Mouse (Mus musculus): ENCODE measurements at regions not wholly inside any gene's neighbourhood (a gene's known extent, or its start where the extent isn't known, plus 50 kb on each side); places are given as distances from the start of the nearest gene placed in this dataset.

GRCm38 (mm10) chr8:92071305-92072253, 269.7 kb upstream of the Irx3 start:
- intact Hi-C loops (cut with DNase I), result no loop called here

- intact Hi-C loops (cut with DNase I), result no loop called here
Observed at GRCm38 (mm10) chr8:92070704-92071103, 268.8 kb upstream of the Irx3 start.

- intact Hi-C loops (cut with DNase I), result loop anchor here (10.0 kb wide), 1 partner anchor 272 kb away; no protein-coding TSS in a partner anchor
Observed at GRCm38 (mm10) chr8:92066435-92066834, 264.6 kb upstream of the Irx3 start.

- intact Hi-C loops (cut with DNase I), result loop anchor here (10.0 kb wide), 1 partner anchor 271 kb away; no protein-coding TSS in a partner anchor
Observed at GRCm38 (mm10) chr8:92065554-92066239, 263.8 kb upstream of the Irx3 start.

DNA sequence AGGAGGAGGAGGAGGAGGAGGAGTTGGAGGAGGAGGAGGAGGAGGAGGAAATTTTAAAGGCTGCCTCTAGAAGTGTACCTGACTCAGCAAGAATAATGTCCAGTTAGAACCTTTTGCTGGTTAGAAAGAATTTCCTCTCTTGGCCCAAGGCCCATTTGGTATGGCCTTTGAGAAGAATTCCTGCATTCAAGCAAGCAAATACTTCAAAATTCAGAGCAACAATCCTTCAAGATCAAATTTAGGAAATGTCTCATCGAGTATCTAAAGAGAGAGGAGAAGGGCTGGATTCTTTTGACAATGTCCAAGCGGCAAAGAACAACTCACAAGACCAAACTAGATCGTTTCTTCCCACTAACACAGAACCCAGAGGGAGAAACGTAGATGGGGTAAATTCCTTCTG, 263.1 kb upstream of the Irx3 start:
- intact Hi-C loops (cut with DNase I), result loop anchor here (10.0 kb wide), 1 partner anchor 270 kb away; no protein-coding TSS in a partner anchor

- intact Hi-C loops (cut with DNase I), result loop anchor here (10.0 kb wide), 1 partner anchor 269 kb away; no protein-coding TSS in a partner anchor
Observed at GRCm38 (mm10) chr8:92064175-92064821, 262.4 kb upstream of the Irx3 start.

DNA sequence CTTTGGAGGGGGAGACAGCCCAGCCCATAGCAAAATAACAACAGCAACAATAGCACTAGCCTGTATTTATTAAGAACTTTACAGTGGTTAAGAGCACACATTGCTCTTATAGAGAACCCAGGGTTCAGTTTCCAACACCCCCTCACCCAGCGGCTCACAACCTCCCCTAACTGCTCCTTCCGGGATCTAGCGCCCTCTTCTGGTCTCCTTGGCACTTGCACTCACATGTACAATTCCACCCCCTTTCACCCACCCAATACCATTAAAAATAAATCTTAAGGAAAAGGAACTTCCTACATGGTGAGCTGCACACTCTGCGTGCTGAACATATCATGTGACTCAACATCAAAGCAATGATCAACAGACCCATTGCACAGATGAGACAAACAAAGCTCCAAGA, 261.5 kb upstream of the Irx3 start:
- intact Hi-C loops (cut with DNase I), result loop anchor here (10.0 kb wide), 1 partner anchor 269 kb away; no protein-coding TSS in a partner anchor

GRCm38 (mm10) chr8:92059471-92059870, 257.6 kb upstream of the Irx3 start:
- intact Hi-C loops (cut with DNase I), result no loop called here

DNA sequence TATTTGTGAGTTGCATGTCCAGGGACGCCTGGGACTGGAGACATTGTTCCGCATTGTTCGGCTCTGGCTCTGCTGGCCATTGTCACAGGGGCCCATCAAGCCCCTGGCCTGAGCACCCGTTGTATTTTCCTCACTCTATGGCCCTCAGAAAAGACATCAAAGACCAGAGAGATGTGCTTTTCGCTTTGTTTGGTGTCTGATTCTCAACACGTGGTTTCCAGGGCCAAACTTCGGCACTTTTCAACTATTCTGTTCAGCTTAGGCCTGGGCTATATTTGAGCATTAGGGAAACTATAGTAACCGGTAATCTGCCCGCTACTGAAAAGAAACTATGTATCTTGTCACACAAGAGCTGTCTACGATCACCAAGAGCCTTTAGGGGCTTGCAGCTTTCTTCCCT, 257.1 kb upstream of the Irx3 start:
- intact Hi-C loops (cut with DNase I), result no loop called here

GRCm38 (mm10) chr8:92057857-92058256, 256.0 kb upstream of the Irx3 start:
- intact Hi-C loops (cut with DNase I), result no loop called here

GRCm38 (mm10) chr8:92055590-92055989, 253.7 kb upstream of the Irx3 start:
- intact Hi-C loops (cut with DNase I), result no loop called here

GRCm38 (mm10) chr8:92044695-92045094, 242.8 kb upstream of the Irx3 start:
- intact Hi-C loops (cut with DNase I), result no loop called here

DNA sequence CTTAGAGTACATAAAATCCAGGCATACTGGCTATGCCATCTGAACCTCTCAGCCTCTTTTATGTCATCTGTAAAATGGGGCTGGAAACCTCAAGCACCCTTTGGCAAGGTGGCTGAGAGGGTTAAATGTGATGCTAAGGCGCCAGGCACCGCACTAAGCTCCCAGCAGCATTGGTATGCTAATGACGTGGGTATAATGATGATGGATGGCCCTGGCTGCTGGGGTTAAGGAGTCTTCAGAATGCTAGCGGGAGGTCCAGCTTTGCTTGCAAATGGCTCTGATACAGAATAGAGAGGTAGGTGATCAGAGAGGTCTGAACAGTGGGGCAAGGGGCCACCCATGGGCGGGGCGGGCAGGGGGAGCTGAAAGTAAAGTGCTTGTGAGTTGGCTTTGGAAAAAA, 241.1 kb upstream of the Irx3 start:
- intact Hi-C loops (cut with DNase I), result no loop called here

GRCm38 (mm10) chr8:92029954-92030353, 228.1 kb upstream of the Irx3 start:
- intact Hi-C loops (cut with DNase I), result no loop called here

DNA sequence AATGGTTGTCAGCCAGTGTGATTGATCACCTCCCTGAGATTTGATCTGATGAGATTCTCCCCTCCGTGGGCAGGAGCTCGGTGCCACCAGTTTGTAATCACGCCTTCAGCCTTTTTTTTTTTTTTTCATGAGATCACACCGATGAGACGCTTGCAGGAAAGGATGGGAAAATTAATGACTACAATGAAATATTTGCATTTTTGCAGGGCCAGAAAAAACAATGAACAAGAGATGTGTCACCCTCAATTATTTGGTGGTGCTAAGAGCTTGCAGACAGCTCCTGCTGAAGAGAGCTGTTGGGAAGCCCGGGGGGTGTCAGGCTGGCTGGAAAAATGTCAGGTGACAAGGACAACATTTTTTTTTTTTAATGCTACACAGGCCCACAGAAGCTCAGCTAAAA, 227.6 kb upstream of the Irx3 start:
- intact Hi-C loops (cut with DNase I), result no loop called here

GRCm38 (mm10) chr8:92028308-92028707, 226.4 kb upstream of the Irx3 start:
- intact Hi-C loops (cut with DNase I), result no loop called here

DNA sequence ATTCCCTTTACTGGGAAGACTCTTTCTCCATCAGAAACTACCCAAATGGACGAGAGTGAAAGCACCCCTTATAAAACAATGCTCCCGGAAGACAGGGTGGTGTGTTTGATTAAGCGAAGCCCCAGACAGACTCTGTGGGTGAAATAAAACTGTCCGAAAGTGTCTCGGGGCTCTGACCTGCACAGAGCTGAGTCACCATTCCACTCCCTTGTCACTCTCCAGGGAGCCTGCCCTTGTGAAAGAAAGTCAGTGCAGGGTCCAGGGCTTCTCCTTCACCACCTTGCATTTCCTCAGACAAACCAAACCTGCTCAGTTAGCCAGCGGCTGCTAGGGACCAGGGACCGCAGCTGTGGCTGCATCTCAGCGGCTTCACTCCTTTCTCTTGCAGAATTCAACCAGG, 222.3 kb upstream of the Irx3 start:
- intact Hi-C loops (cut with DNase I), result no loop called here

DNA sequence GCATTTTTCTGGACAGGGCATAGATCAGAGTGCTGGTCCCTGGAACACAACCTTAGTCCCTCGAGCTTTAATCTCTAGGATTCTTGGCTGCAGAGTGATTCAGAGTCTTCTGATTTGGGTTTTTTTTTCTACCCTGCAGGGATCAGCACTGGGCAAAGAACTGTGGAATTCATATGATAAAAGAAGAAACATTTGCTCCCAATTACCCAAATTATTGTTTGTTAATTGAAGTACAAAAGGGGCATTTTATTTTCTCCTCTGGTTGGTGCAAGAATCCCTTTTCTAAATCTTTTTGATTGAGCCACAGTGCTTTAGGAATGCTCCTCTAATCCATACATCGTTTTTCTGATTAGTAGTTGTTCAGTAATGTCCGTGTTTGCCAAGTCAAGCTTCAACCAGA, 219.7 kb upstream of the Irx3 start:
- intact Hi-C loops (cut with DNase I), result no loop called here

DNA sequence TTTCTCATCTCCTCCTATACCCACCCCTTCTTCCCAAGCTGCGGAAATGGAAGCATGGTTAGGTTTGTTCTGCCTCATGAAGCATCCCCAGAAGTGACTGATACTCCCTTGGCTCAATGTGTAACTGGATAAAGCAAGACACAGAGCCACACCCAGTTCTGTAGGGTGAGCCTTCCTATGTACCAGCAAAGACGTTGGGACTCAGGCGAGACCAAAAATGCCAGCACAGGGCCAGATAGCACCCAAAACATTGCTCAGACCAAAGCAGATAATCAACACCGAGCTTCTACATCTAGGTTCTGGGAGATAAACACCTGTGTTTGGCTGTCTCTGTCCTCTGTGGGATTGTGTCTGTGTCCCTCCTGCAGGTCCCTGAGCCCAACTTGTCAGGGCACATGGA, 212.8 kb upstream of the Irx3 start:
- intact Hi-C loops (cut with DNase I), result no loop called here

DNA sequence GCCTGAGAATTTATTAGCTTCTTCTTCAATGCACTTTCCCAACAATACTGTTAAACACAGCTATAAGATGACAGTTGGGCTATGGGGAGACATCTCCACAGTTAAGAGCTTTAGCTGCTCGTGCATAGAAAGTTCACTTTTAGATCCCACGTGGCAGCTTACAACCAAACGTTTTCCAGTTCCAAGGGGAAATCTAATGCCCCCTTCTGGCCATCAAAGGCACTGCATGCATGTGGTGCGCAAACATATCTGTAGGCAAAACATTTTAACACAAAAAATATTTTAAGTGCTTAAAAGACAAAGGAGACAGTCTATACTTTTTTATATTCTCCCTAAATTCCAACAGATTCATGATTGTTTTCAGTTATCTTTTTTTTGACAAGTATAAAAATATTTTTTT, 211.3 kb upstream of the Irx3 start:
- intact Hi-C loops (cut with DNase I), result no loop called here

- intact Hi-C loops (cut with DNase I), result no loop called here
Observed at GRCm38 (mm10) chr8:92010412-92010811, 208.5 kb upstream of the Irx3 start.

Data from adrenal gland (tissue).